Mouse (Mus musculus): Measurements from ENCODE around the gene Tmem167b. TPM values are rescaled to one million over a fixed set of nuclear protein-coding genes. Genes with fewer than 3 reads are reported as not detected.

The Tmem167b gene
- polyA plus RNA-seq, 1 experiment = 4.0 TPM

DNA sequence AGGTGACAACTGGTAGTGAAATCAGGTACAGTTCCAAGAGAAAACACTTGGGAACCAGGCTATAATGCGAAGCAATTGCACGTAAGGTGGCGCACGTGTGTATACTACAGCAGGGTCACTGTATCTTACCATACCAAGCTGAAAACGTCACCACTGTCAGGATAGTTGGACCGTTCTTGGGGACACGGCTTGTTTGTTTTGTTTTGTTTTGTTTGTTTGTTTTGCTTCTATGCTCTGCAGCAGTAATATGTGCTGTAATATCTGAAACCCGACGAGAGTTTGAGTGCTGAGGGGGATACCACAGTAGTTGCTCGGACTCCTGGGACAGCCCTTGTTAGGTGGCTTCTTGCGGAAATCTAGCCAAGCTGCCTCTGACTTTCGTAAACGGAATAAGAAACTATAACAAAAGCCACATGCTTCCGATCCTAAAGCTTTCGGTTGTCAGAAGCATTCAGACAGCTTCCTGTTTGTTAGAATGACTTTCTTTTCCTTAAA lies 558 bp upstream of the Tmem167b start:
- no peaks in the 10 kb centered on the region; the same call in 1 of the 2 replicates for H3K4me1 ChIP-seq (ENCODE audit: control insufficient read depth, insufficient read depth, low read length)
- H3K36me3 ChIP-seq (ENCODE audit: control insufficient read depth, insufficient read depth, low read length) = no peaks in the 10 kb centered on the region; the same call in 1 of the 2 replicates
- peak overlapping the region; percentile 83 for H3K27ac ChIP-seq (ENCODE audit: control insufficient read depth, insufficient read depth, low read depth, low read length)
- TF ChIP-seq POLR2A (IDR thresholded peaks at IDR 0.05; ENCODE audit: control insufficient read depth, low read depth, low read length) (no peak), CTCF (IDR thresholded peaks at IDR 0.05; ENCODE audit: control insufficient read depth, insufficient read depth, insufficient replicate concordance, low read depth, low read length) (no peak)
- peak overlapping the region; percentile 98 for H3K4me3 ChIP-seq (ENCODE audit: control insufficient read depth, low read depth, low read length)
- H3K27me3 ChIP-seq (ENCODE audit: control insufficient read depth, insufficient read depth, low read length) = no peaks in the 10 kb centered on the region

DNA sequence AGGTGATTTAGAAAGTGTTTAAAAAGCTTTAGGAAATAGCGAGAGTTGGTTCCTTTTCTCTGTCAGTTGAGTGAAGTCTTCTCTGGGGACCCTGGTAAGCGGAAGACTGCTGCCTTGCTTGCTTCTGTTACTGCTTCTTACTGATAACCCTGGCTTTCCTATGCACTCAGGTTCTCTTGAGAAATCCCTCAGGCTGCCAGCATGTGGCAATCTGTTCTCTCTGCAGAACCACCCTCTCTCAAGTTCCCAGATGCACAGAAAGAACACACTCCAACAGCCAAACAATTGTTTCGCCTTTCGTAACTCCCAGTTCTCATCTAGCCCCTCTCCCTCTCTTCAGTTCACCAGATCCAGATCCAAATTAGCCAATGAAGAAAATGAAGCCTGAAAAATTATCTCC lies 4.4 kb downstream of the Tmem167b start:
- Histone ChIP-seq H3K4me1 (ENCODE audit: control insufficient read depth, insufficient read depth, low read length) (no peaks in the 10 kb centered on the region; the same call in 1 of the 2 replicates), H3K36me3 (ENCODE audit: control insufficient read depth, insufficient read depth, low read length) (no peaks in the 10 kb centered on the region; the same call in 1 of the 2 replicates), H3K27ac (ENCODE audit: control insufficient read depth, insufficient read depth, low read depth, low read length) (no peak overlapping the region), H3K27me3 (ENCODE audit: control insufficient read depth, insufficient read depth, low read length) (no peaks in the 10 kb centered on the region), H3K4me3 (ENCODE audit: control insufficient read depth, low read depth, low read length) (no peak overlapping the region)
- TF ChIP-seq CTCF (IDR thresholded peaks at IDR 0.05; ENCODE audit: control insufficient read depth, insufficient read depth, insufficient replicate concordance, low read depth, low read length) = no peak
- TF ChIP-seq POLR2A (IDR thresholded peaks at IDR 0.05; ENCODE audit: control insufficient read depth, low read depth, low read length) = no peak

DNA sequence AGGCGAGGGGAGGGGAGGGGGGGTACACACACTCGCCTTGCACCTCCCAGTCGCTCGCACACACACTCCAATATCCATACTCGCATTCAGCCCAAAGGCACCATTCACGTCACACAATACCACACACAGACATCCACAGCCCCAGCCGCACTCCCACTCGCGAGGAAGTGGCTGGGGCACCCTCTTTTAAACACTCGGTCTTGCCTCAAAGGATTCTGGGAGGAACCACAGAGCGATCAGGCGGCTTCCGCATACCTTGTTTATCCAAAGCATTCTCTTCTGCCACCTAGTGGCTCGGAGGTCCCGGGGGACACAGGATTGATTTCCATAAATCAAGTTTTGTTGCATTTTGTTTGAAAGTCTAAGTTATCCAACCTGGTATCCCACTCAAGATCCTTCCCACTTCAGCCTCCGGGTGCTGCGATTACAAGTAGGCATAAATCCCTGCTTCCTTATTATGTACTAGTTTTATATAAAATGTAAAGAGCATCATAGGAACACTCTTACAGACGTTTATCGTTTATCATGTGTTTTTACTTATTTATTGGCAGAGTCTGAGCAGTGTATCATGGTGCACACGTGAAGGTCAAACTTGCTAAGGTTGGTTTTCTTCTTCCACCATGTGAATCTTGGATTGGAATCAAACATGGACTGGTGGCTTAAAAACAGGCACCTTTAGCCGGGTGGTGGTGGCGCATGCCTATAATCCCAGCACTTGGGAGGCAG lies 7.5 kb downstream of the Tmem167b start:
- no peaks in the 10 kb centered on the region; the same call in 1 of the 2 replicates for H3K4me1 ChIP-seq (ENCODE audit: control insufficient read depth, insufficient read depth, low read length)
- peak; percentile 100 for TF ChIP-seq POLR2A (IDR thresholded peaks at IDR 0.05; ENCODE audit: control insufficient read depth, low read depth, low read length)
- peak; percentile 67; the same call in 1 of the 2 replicates for TF ChIP-seq CTCF (IDR thresholded peaks at IDR 0.05; ENCODE audit: control insufficient read depth, insufficient read depth, insufficient replicate concordance, low read depth, low read length)
- H3K27ac ChIP-seq (ENCODE audit: control insufficient read depth, insufficient read depth, low read depth, low read length) = no peak overlapping the region
- no peaks in the 10 kb centered on the region for H3K27me3 ChIP-seq (ENCODE audit: control insufficient read depth, insufficient read depth, low read length)
- no peaks in the 10 kb centered on the region; the same call in 1 of the 2 replicates for H3K36me3 ChIP-seq (ENCODE audit: control insufficient read depth, insufficient read depth, low read length)
- H3K4me3 ChIP-seq (ENCODE audit: control insufficient read depth, low read depth, low read length) = peak overlapping the region; percentile 87

- Histone ChIP-seq H3K36me3 (ENCODE audit: control insufficient read depth, insufficient read depth, low read length) (no peaks in the 10 kb centered on the region; the same call in 1 of the 2 replicates), H3K4me3 (ENCODE audit: control insufficient read depth, low read depth, low read length) (peak overlapping the region; percentile 87), H3K27ac (ENCODE audit: control insufficient read depth, insufficient read depth, low read depth, low read length) (no peak overlapping the region), H3K27me3 (ENCODE audit: control insufficient read depth, insufficient read depth, low read length) (no peaks in the 10 kb centered on the region), H3K4me1 (ENCODE audit: control insufficient read depth, insufficient read depth, low read length) (no peaks in the 10 kb centered on the region; the same call in 1 of the 2 replicates)
- TF ChIP-seq POLR2A (IDR thresholded peaks at IDR 0.05; ENCODE audit: control insufficient read depth, low read depth, low read length) (no peak), CTCF (IDR thresholded peaks at IDR 0.05; ENCODE audit: control insufficient read depth, insufficient read depth, insufficient replicate concordance, low read depth, low read length) (no peak)
These were observed 8.1 kb downstream of the Tmem167b start for GRCm38 (mm10) chr3:108554111-108554561.

DNA sequence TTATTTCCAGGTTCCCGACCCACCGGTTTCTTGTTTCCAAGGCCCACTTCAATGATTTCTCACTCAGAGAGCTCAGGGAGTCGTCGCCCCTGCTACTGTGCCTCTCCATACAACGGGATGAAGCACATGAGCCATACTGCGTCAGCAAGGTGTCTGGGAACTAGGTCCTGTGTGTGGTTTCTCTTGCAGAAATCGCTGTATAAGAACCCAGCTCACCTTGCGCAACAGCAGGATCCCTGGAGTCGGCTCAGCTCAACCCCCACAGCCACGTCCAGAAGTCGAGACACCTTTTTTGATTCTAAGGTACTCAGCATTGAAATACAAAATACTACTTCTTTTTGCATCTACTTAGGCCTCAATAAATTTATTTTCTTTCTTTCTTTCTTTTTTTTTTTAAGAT lies 20.0 kb downstream of the Tmem167b start:
- H3K27ac ChIP-seq (ENCODE audit: control insufficient read depth, insufficient read depth, low read depth, low read length) = no peak overlapping the region
- H3K36me3 ChIP-seq (ENCODE audit: control insufficient read depth, insufficient read depth, low read length) = no peaks in the 10 kb centered on the region
- H3K4me1 ChIP-seq (ENCODE audit: control insufficient read depth, insufficient read depth, low read length) = peaks cover 2% of the 10 kb centered on the region
- TF ChIP-seq CTCF (IDR thresholded peaks at IDR 0.05; ENCODE audit: control insufficient read depth, insufficient read depth, insufficient replicate concordance, low read depth, low read length) (no peak), POLR2A (IDR thresholded peaks at IDR 0.05; ENCODE audit: control insufficient read depth, low read depth, low read length) (no peak)
- no peak overlapping the region for H3K4me3 ChIP-seq (ENCODE audit: control insufficient read depth, low read depth, low read length)
- no peaks in the 10 kb centered on the region for H3K27me3 ChIP-seq (ENCODE audit: control insufficient read depth, insufficient read depth, low read length)

DNA sequence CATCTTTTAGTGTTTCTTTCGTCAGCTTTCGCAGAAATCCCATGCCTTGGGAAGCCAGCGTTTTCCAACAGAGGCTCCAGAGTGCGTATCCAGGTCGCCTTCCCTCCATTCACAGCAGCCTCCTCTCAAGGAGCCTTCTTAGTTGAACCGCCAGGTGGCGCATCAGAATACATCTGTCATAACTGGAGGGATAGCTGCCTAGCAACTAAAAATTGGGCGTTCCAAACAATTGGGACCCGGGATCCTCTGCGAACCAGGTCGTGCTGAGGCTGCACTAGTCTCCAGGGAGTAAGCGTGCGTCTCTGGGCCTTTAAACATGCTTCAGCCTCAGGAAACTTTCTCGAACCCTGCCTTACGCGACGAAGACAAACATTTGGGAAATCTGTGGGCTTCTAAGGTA lies 25.0 kb downstream of the Tmem167b start:
- H3K27ac ChIP-seq (ENCODE audit: control insufficient read depth, insufficient read depth, low read depth, low read length) = no peak overlapping the region
- H3K4me1 ChIP-seq (ENCODE audit: control insufficient read depth, insufficient read depth, low read length) = peaks cover 2% of the 10 kb centered on the region
- no peaks in the 10 kb centered on the region for H3K27me3 ChIP-seq (ENCODE audit: control insufficient read depth, insufficient read depth, low read length)
- TF ChIP-seq CTCF (IDR thresholded peaks at IDR 0.05; ENCODE audit: control insufficient read depth, insufficient read depth, insufficient replicate concordance, low read depth, low read length) (peak; percentile 63), POLR2A (IDR thresholded peaks at IDR 0.05; ENCODE audit: control insufficient read depth, low read depth, low read length) (peak; percentile 63; the same call in 1 of the 2 replicates)
- no peaks in the 10 kb centered on the region for H3K36me3 ChIP-seq (ENCODE audit: control insufficient read depth, insufficient read depth, low read length)
- peak overlapping the region; percentile 88 for H3K4me3 ChIP-seq (ENCODE audit: control insufficient read depth, low read depth, low read length)

GRCm38 (mm10) chr3:108536517-108537260 lies 25.6 kb downstream of the Tmem167b start, which contains the start of gene 5330417C22Rik:
Gene 5330417C22Rik, minus strand, starts transcription at chr3:108536536.
- TF ChIP-seq POLR2A (IDR thresholded peaks at IDR 0.05; ENCODE audit: control insufficient read depth, low read depth, low read length) (peak; percentile 42; the same call in 1 of the 2 replicates), CTCF (IDR thresholded peaks at IDR 0.05; ENCODE audit: control insufficient read depth, insufficient read depth, insufficient replicate concordance, low read depth, low read length) (no peak)
- peaks cover 2% of the 10 kb centered on the region for H3K4me1 ChIP-seq (ENCODE audit: control insufficient read depth, insufficient read depth, low read length)
- H3K27ac ChIP-seq (ENCODE audit: control insufficient read depth, insufficient read depth, low read depth, low read length) = no peak within 1 kb of the TSS
- H3K27me3 ChIP-seq (ENCODE audit: control insufficient read depth, insufficient read depth, low read length) = no peaks in the 10 kb centered on the region
- H3K36me3 ChIP-seq (ENCODE audit: control insufficient read depth, insufficient read depth, low read length) = no peaks in the 10 kb centered on the region
- H3K4me3 ChIP-seq (ENCODE audit: control insufficient read depth, low read depth, low read length) = peak within 1 kb of the TSS; percentile 88

Measured in testis, adult 2 months (tissue).